Mouse (Mus musculus) MEL (cell line): ENCODE measurements at regions not wholly inside any gene's neighbourhood (a gene's known extent, or its start where the extent isn't known, plus 50 kb on each side); places are given as distances from the start of the nearest gene placed in this dataset.

Experiments used
- DNase-seq: peaks from one replicate; pipeline ENCODE4 v3.0.0; 2011; ENCODE audit warnings: low read depth, low spot score
- H3K27ac ChIP-seq: 2 replicates; pipeline ENCODE4 v1.5.1; 2012; ENCODE audit warnings: low read depth, mild to moderate bottlenecking, control low read depth, low read length, moderate library complexity; ENCODE audit not compliant: control insufficient read depth
- H3K27me3 ChIP-seq, 2 experiments: fragments of 150-350 bp in 1 of 2; sonication (generic) in 1 of 2; 2 replicates each; pipeline ENCODE4 v1.6.1; 2012; ENCODE audit warnings: low read length in 2 of 2, mild to moderate bottlenecking in 2 of 2, improper control_type of control experiment in 1 of 2, moderate library complexity in 1 of 2; ENCODE audit not compliant: insufficient read depth in 2 of 2, control insufficient read depth in 1 of 2
- H3K36me3 ChIP-seq, 2 experiments: 2 replicates each; pipeline ENCODE4 v1.6.1; 2012 to 2014; ENCODE audit warnings: low read length in 2 of 2, improper control_type of control experiment in 1 of 2, inconsistent platforms in 1 of 2, mild to moderate bottlenecking in 1 of 2; ENCODE audit not compliant: insufficient read depth in 2 of 2, control insufficient read depth in 1 of 2
- H3K4me1 ChIP-seq, 2 experiments: fragments of 150-350 bp in 1 of 2; sonication (generic) in 1 of 2; 2 replicates each; pipeline ENCODE4 v1.6.1; 2012; ENCODE audit warnings: low read length in 2 of 2, improper control_type of control experiment in 1 of 2, mild to moderate bottlenecking in 1 of 2; ENCODE audit not compliant: insufficient read depth in 2 of 2, control insufficient read depth in 1 of 2
- H3K4me3 ChIP-seq, 2 experiments: fragments of 150-350 bp in 1 of 2; sonication (generic) in 1 of 2; 2 replicates each; pipeline ENCODE4 v1.5.1; 2012; ENCODE audit warnings: low read depth in 2 of 2, low read length in 2 of 2, mild to moderate bottlenecking in 2 of 2, moderate library complexity in 2 of 2, control low read depth in 1 of 2, improper control_type of control experiment in 1 of 2; ENCODE audit not compliant: control insufficient read depth in 1 of 2, insufficient read depth in 1 of 2
- H3K79me2 ChIP-seq: 2 replicates; pipeline ENCODE4 v1.6.1; 2012; ENCODE audit warnings: mild to moderate bottlenecking, low read length, moderate library complexity; ENCODE audit not compliant: control insufficient read depth, poor library complexity, insufficient read depth
- H3K9ac ChIP-seq: 2 replicates; pipeline ENCODE4 v1.6.1; 2012; ENCODE audit warnings: low read depth, mild to moderate bottlenecking, control low read depth, low read length, moderate library complexity; ENCODE audit not compliant: control insufficient read depth, poor library complexity, severe bottlenecking
- H3K9me3 ChIP-seq: fragments of 150-350 bp; sonication (generic); replicated peaks from 2 replicates; pipeline ENCODE4 v1.6.1; 2012; ENCODE audit warnings: mild to moderate bottlenecking, low read length, improper control_type of control experiment, moderate library complexity; ENCODE audit not compliant: insufficient read depth
- BHLHE40 ChIP-seq: IDR thresholded peaks from 2 replicates; pipeline ENCODE4 v1.6.1; 2012; ENCODE audit warnings: low read depth, mild to moderate bottlenecking, inconsistent platforms, low read length, improper control_type of control experiment, borderline replicate concordance
- CTCF ChIP-seq, 3 experiments: IDR thresholded peaks in 2 of 3; conservative IDR thresholded peaks in 1 of 3; 2 replicates each; pipeline ENCODE4 v1.5.1; 2011 to 2012; ENCODE audit warnings: low read length in 3 of 3, low read depth in 2 of 3, mild to moderate bottlenecking in 2 of 3, improper control_type of control experiment in 1 of 3, inconsistent platforms in 1 of 3, mixed read lengths in 1 of 3, moderate library complexity in 1 of 3; ENCODE audit not compliant: control insufficient read depth in 1 of 3, insufficient read depth in 1 of 3, poor library complexity in 1 of 3, severe bottlenecking in 1 of 3
- E2F4 ChIP-seq: IDR thresholded peaks from 2 replicates; pipeline ENCODE4 v1.6.1; 2011; ENCODE audit warnings: low read depth, low read length, improper control_type of control experiment, borderline replicate concordance
- ELF1 ChIP-seq: IDR thresholded peaks from 2 replicates; pipeline ENCODE4 v1.6.1; 2014; ENCODE audit warnings: low read depth, mild to moderate bottlenecking, inconsistent platforms, low read length, improper control_type of control experiment, moderate library complexity
- ETS1 ChIP-seq: IDR thresholded peaks from 2 replicates; pipeline ENCODE4 v1.6.1; 2012; ENCODE audit warnings: low read depth, mild to moderate bottlenecking, inconsistent platforms, low read length, improper control_type of control experiment, moderate library complexity
- GABPA ChIP-seq: IDR thresholded peaks from 2 replicates; pipeline ENCODE4 v1.6.1; 2012; ENCODE audit warnings: low read depth, mild to moderate bottlenecking, inconsistent platforms, low read length, improper control_type of control experiment, moderate library complexity
- JUND ChIP-seq: IDR thresholded peaks from 2 replicates; pipeline ENCODE4 v1.6.1; 2011; ENCODE audit warnings: low read depth, mild to moderate bottlenecking, improper control_type of control experiment, low read length
- KAT2A ChIP-seq: conservative IDR thresholded peaks from 2 replicates; pipeline ENCODE4 v1.6.1; 2012; ENCODE audit warnings: low read depth, low read length, improper control_type of control experiment, inconsistent platforms
- MAX ChIP-seq: IDR thresholded peaks from 2 replicates; pipeline ENCODE4 v1.6.1; 2011; ENCODE audit warnings: low read length, improper control_type of control experiment
- MAZ ChIP-seq: IDR thresholded peaks from 2 replicates; pipeline ENCODE4 v1.6.1; 2012; ENCODE audit warnings: low read depth, mild to moderate bottlenecking, inconsistent platforms, low read length, improper control_type of control experiment
- MXI1 ChIP-seq: IDR thresholded peaks from 2 replicates; pipeline ENCODE4 v1.6.1; 2011; ENCODE audit warnings: mild to moderate bottlenecking, low read depth, low read length, improper control_type of control experiment
- MYB ChIP-seq: IDR thresholded peaks from 2 replicates; pipeline ENCODE4 v1.6.1; 2011; ENCODE audit warnings: mild to moderate bottlenecking, low read depth, low read length, improper control_type of control experiment
- NELFE ChIP-seq: IDR thresholded peaks from 2 replicates; pipeline ENCODE4 v1.6.1; 2011; ENCODE audit warnings: low read depth, low read length, improper control_type of control experiment
- POLR2AphosphoS2 ChIP-seq: IDR thresholded peaks from 2 replicates; pipeline ENCODE4 v1.6.1; 2011; ENCODE audit warnings: low read length, improper control_type of control experiment
- POLR2AphosphoS5 ChIP-seq: IDR thresholded peaks from 2 replicates; pipeline ENCODE4 v1.6.1; 2012; ENCODE audit warnings: low read depth, borderline replicate concordance, mild to moderate bottlenecking, inconsistent platforms, low read length, moderate library complexity, mixed read lengths
- SIN3A ChIP-seq: IDR thresholded peaks from 2 replicates; pipeline ENCODE4 v1.6.1; 2012; ENCODE audit warnings: low read length, improper control_type of control experiment, inconsistent platforms
- SMC3 ChIP-seq: IDR thresholded peaks from 2 replicates; pipeline ENCODE4 v1.6.1; 2011; ENCODE audit warnings: low read depth, low read length, improper control_type of control experiment
- TAL1 ChIP-seq: IDR thresholded peaks from 2 replicates; pipeline ENCODE4 v1.6.1; 2012; ENCODE audit warnings: mild to moderate bottlenecking, inconsistent platforms, low read length, moderate library complexity, mixed read lengths
- TBP ChIP-seq: IDR thresholded peaks from 2 replicates; pipeline ENCODE4 v1.8.0; 2011; ENCODE audit warnings: low read depth, low read length, improper control_type of control experiment
- TCF12 ChIP-seq: IDR thresholded peaks from 2 replicates; pipeline ENCODE4 v1.6.1; 2014; ENCODE audit warnings: low read depth, mild to moderate bottlenecking, inconsistent platforms, low read length, improper control_type of control experiment, moderate library complexity
- USF1 ChIP-seq: IDR thresholded peaks from 2 replicates; pipeline ENCODE4 v1.6.1; 2014; ENCODE audit warnings: low read depth, mild to moderate bottlenecking, inconsistent platforms, low read length, improper control_type of control experiment, moderate library complexity
- USF2 ChIP-seq, 2 experiments: IDR thresholded peaks; 2 replicates each; pipeline ENCODE4 v1.6.1; 2011 to 2012; ENCODE audit warnings: improper control_type of control experiment in 2 of 2, low read length in 2 of 2, borderline replicate concordance in 1 of 2, inconsistent platforms in 1 of 2, low read depth in 1 of 2, mild to moderate bottlenecking in 1 of 2; ENCODE audit not compliant: insufficient read depth in 1 of 2
- ZC3H11A ChIP-seq: IDR thresholded peaks from 2 replicates; pipeline ENCODE4 v1.6.1; 2012; ENCODE audit warnings: low read depth, mild to moderate bottlenecking, inconsistent platforms, low read length, improper control_type of control experiment
- ZKSCAN1 ChIP-seq: IDR thresholded peaks from 2 replicates; pipeline ENCODE4 v1.6.1; 2012; ENCODE audit warnings: low read depth, mild to moderate bottlenecking, inconsistent platforms, low read length, improper control_type of control experiment, moderate library complexity
- ZMIZ1 ChIP-seq: IDR thresholded peaks from 2 replicates; pipeline ENCODE4 v1.6.1; 2012; ENCODE audit warnings: low read depth, mild to moderate bottlenecking, inconsistent platforms, low read length, improper control_type of control experiment, moderate library complexity
- ZNF384 ChIP-seq: IDR thresholded peaks from 2 replicates; pipeline ENCODE4 v1.6.1; 2012; ENCODE audit warnings: low read depth, mild to moderate bottlenecking, inconsistent platforms, low read length, improper control_type of control experiment

- Histone ChIP-seq H3K36me3 (no peaks in the 10 kb centered on the region), H3K9ac (no peak overlapping the region), H3K4me3 (no peak overlapping the region), H3K4me1 (no peaks in the 10 kb centered on the region), H3K9me3 (no peaks in the 10 kb centered on the region), H3K27ac (no peak overlapping the region), H3K79me2 (no peaks in the 10 kb centered on the region), H3K27me3 (no peaks in the 10 kb centered on the region)
- no peak for TF ChIP-seq ZKSCAN1
- no peak for TF ChIP-seq GABPA
- no peak for TF ChIP-seq ZC3H11A
- no peak for TF ChIP-seq KAT2A
- TF ChIP-seq TCF12: no peak
- no peak for TF ChIP-seq MYB
- no peak for TF ChIP-seq POLR2AphosphoS2
- no peak for TF ChIP-seq CTCF (IDR thresholded peaks at IDR 0.05 in 2 of 3, conservative IDR thresholded peaks at IDR 0.05 in 1 of 3; ENCODE audit: control insufficient read depth in 1 of 3, insufficient read depth in 1 of 3, low read depth in 2 of 3, low read length in 3 of 3, poor library complexity in 1 of 3, severe bottlenecking in 1 of 3)
- no peak for TF ChIP-seq MXI1
- no peak for TF ChIP-seq ETS1
- no peak for TF ChIP-seq SMC3
- TF ChIP-seq JUND: no peak
- TF ChIP-seq MAZ: no peak
- TF ChIP-seq POLR2AphosphoS5: no peak
- no peak for TF ChIP-seq NELFE
- no peak for TF ChIP-seq MAX
- TF ChIP-seq ZNF384: no peak
- no peak for TF ChIP-seq E2F4
- no peak for DNase-seq
Measured at GRCm38 (mm10) chr4:53986519-53987301, 160.9 kb downstream of the Tmem38b start.

GRCm38 (mm10) chr4:53987536-53987935 is 161.7 kb downstream of the Tmem38b start:
- Histone ChIP-seq H3K79me2 (no peaks in the 10 kb centered on the region), H3K9me3 (no peaks in the 10 kb centered on the region), H3K9ac (no peak overlapping the region), H3K36me3 (no peaks in the 10 kb centered on the region), H3K27me3 (no peaks in the 10 kb centered on the region), H3K27ac (no peak overlapping the region), H3K4me1 (no peaks in the 10 kb centered on the region), H3K4me3 (no peak overlapping the region)
- TF ChIP-seq ZKSCAN1: no peak
- no peak for TF ChIP-seq TBP
- no peak for TF ChIP-seq TCF12
- TF ChIP-seq USF2 (IDR thresholded peaks at IDR 0.05; ENCODE audit: borderline replicate concordance in 1 of 2, insufficient read depth in 1 of 2, low read depth in 1 of 2, low read length in 2 of 2): no peak
- TF ChIP-seq BHLHE40: no peak
- no peak for TF ChIP-seq SIN3A
- TF ChIP-seq ZMIZ1: no peak
- no peak for TF ChIP-seq ZNF384
- TF ChIP-seq TAL1: no peak
- no peak for TF ChIP-seq USF1
- TF ChIP-seq CTCF (IDR thresholded peaks at IDR 0.05 in 2 of 3, conservative IDR thresholded peaks at IDR 0.05 in 1 of 3; ENCODE audit: control insufficient read depth in 1 of 3, insufficient read depth in 1 of 3, low read depth in 2 of 3, low read length in 3 of 3, poor library complexity in 1 of 3, severe bottlenecking in 1 of 3): no peak
- no peak for TF ChIP-seq ELF1
- no peak for DNase-seq
